Mouse (Mus musculus) heart, adult 2 months (tissue): Measurements from ENCODE around the gene A1bg. TPM values are rescaled to one million over a fixed set of nuclear protein-coding genes. Genes with fewer than 3 reads are reported as not detected.

Source experiments
- DNase-seq, 2 experiments: peaks; one replicate each; pipeline ENCODE4 v3.0.0; 2021
- H3K27ac ChIP-seq: fragments of 200-600 bp; 2 replicates; pipeline ENCODE4 v1.8.1; 2022
- H3K27me3 ChIP-seq: fragments of 200-500 bp; 2 replicates; pipeline ENCODE4 v1.6.1; 2012; ENCODE audit warnings: mild to moderate bottlenecking, low read length, inconsistent platforms, mixed read lengths; ENCODE audit not compliant: control insufficient read depth, insufficient read depth
- H3K36me3 ChIP-seq: fragments of 200-500 bp; 2 replicates; pipeline ENCODE4 v1.6.1; 2012; ENCODE audit warnings: low read length, inconsistent platforms; ENCODE audit not compliant: control insufficient read depth, insufficient read depth
- H3K4me1 ChIP-seq: fragments of 200-500 bp; 2 replicates; pipeline ENCODE4 v1.6.1; 2011; ENCODE audit warnings: low read length; ENCODE audit not compliant: control insufficient read depth, insufficient read depth
- H3K4me3 ChIP-seq: fragments of 200-600 bp; 2 replicates; pipeline ENCODE4 v1.8.1; 2022
- H3K79me2 ChIP-seq: fragments of 200-500 bp; replicated peaks from 2 replicates; pipeline ENCODE4 v1.6.1; 2012; ENCODE audit warnings: mild to moderate bottlenecking, inconsistent platforms, low read length, moderate library complexity, mixed read lengths; ENCODE audit not compliant: control insufficient read depth, insufficient read depth
- H3K9ac ChIP-seq: fragments of 200-500 bp; 2 replicates; pipeline ENCODE4 v1.6.1; 2012; ENCODE audit warnings: low read depth, mild to moderate bottlenecking, control low read depth, inconsistent platforms, low read length, mixed read lengths
- CTCF ChIP-seq: fragments of 200-600 bp; IDR thresholded peaks from 2 replicates; pipeline ENCODE4 v1.8.1; 2022; ENCODE audit warnings: antibody characterized with exemption, mild to moderate bottlenecking, moderate library complexity
- EP300 ChIP-seq: fragments of 200-500 bp; IDR thresholded peaks from 2 replicates; pipeline ENCODE4 v1.6.1; 2011; ENCODE audit warnings: low read depth, low read length, control low read depth; ENCODE audit not compliant: insufficient read depth
- POLR2A ChIP-seq: fragments of 200-500 bp; IDR thresholded peaks from 2 replicates; pipeline ENCODE4 v1.6.1; 2011; ENCODE audit warnings: mild to moderate bottlenecking, low read depth, low read length, control low read depth; ENCODE audit not compliant: insufficient read depth
- WGBS: fragments of 180-500 bp; shearing (Covaris S2); methylation state at CpG from one replicate; pipeline ENCODE4 v1.1.7; 2018; 5-methylcytosine and 5-hydroxymethylcytosine counted together
- intact Hi-C: fragments of 180-260 bp; cut with DNase I; formaldehyde crosslinking; loops from one replicate; pipeline ENCODE4 v1.15.1; 2025
- polyA plus RNA-seq: library from polyadenylated mRNA; depleted of rRNA; stranded (reverse); fragments of >200 nt; gene quantifications from 2 replicates; pipeline ENCODE4 v1.2.3, GENCODE M21; 2012; rRNA removed
- total RNA-seq, 2 experiments: library from RNA; stranded (reverse); gene quantifications; 2 replicates each; pipeline ENCODE4 v1.2.3; 2021

A1bg gene
- total and polyA plus RNA-seq, 3 experiments = not detected

- no peaks in the 10 kb centered on the region for H3K79me2 ChIP-seq
- TF ChIP-seq EP300 (no peak), CTCF (no peak), POLR2A (no peak)
- H3K9ac ChIP-seq = no peak overlapping the region
- peaks cover 7% of the 10 kb centered on the region for H3K4me1 ChIP-seq
- no peaks in the 10 kb centered on the region for H3K27me3 ChIP-seq
- intact Hi-C loops = no loop called here
- no peak overlapping the region for H3K4me3 ChIP-seq
- no peak overlapping the region for H3K27ac ChIP-seq
- WGBS = 57% methylated on average over 1 of the region's 1 CpGs
- H3K36me3 ChIP-seq = no peaks in the 10 kb centered on the region
- DNase-seq = no peak
Measured at GRCm38 (mm10) chr15:60855112-60855511, 67.7 kb downstream of the A1bg start.

- no peak overlapping the region for H3K27ac ChIP-seq
- TF ChIP-seq POLR2A (no peak), EP300 (no peak), CTCF (no peak)
- H3K4me1 ChIP-seq = peaks cover 7% of the 10 kb centered on the region
- no peaks in the 10 kb centered on the region for H3K27me3 ChIP-seq
- H3K4me3 ChIP-seq = no peak overlapping the region
- no peak for DNase-seq
- H3K79me2 ChIP-seq = no peaks in the 10 kb centered on the region
- 79% methylated on average over 4 of the region's 4 CpGs for WGBS
- H3K36me3 ChIP-seq = no peaks in the 10 kb centered on the region
- H3K9ac ChIP-seq = no peak overlapping the region
- intact Hi-C loops = no loop called here
Measured at GRCm38 (mm10) chr15:60854151-60854550, 68.7 kb downstream of the A1bg start.

DNA sequence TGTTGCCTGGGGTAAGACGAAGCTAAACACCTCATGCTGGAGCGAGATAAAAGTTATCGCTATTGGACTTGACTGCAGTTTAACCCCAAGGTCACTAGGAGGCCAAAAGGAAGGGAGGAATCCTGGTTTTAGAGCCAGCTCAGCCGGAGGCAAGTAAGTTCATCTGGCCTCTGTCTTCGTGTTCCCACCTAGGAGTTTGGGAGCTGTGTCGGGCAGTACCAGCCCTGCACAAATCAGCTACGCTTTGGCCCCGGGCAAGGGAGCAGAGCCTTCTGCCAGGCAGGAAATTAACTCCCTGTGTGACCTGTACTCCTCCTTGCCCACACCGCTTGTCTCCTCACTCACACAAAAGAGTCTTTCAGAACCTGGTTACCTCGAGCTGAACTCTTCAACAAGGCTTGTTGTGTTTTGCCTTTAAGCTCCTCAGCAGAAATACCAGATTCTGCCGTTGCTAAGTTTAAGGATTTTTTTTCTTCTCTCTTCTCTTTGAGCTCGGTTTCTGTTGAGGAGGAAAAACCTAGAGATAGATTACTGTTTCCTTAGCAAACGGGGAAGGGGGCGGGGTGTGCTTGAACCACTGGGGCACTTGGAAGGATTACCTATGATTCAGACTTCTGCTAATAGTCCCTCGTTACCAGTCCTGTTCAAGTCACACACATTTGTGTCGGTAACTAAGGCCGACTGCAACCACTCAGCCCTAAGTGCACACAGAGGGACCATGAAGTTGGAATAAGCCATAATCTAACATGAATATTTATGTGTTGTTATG, 69.4 kb downstream of the A1bg start, which contains the start of gene Fam84b:
TSS of gene Fam84b (minus strand) at position 548 of the 769 bp plus-strand sequence.
- 22% methylated on average over 17 of the region's 17 CpGs for WGBS
- Histone ChIP-seq H3K36me3 (no peaks in the 10 kb centered on the region), H3K4me3 (no peak within 1 kb of the TSS), H3K27ac (peak within 1 kb of the TSS; percentile 58), H3K27me3 (no peaks in the 10 kb centered on the region), H3K9ac (no peak within 1 kb of the TSS), H3K79me2 (no peaks in the 10 kb centered on the region), H3K4me1 (peaks cover 7% of the 10 kb centered on the region)
- intact Hi-C loops = no loop called here
- DNase-seq = peak; percentile 35 to 54
- TF ChIP-seq EP300 (no peak), CTCF (peak; percentile 50), POLR2A (no peak)

DNA sequence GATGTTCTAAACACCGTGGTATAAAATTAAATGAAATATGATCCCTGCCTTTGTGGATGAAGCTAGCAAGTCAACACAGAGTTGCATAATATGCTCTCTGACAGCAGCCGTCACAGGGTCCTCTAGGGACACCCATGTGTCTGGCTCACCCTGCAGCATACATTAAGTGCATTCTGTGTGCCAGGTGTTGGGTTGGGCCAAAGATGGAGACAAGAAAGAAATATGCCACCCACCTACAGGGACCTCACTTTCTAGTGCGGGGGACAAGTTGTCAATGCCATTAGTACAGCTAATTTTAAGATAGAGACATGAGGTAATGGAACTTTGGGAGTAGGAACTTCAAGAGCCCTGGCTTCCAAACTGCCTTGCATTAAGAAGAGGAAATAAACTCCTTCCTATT, 74.2 kb downstream of the A1bg start:
- Histone ChIP-seq H3K4me3 (no peak overlapping the region), H3K36me3 (no peaks in the 10 kb centered on the region), H3K79me2 (no peaks in the 10 kb centered on the region), H3K9ac (no peak overlapping the region), H3K27ac (no peak overlapping the region), H3K4me1 (peaks cover 6% of the 10 kb centered on the region), H3K27me3 (no peaks in the 10 kb centered on the region)
- WGBS = 48% methylated on average over 3 of the region's 3 CpGs
- intact Hi-C loops = no loop called here
- DNase-seq = no peak
- TF ChIP-seq EP300 (no peak), POLR2A (no peak), CTCF (no peak)

Other genes starting within 250 kb of the A1bg start
- gene Fam84b, start 69.2 kb downstream of the A1bg start, total RNA-seq = 1 to 10 TPM; 4.7 to 6.6 TPM
- gene Fam84b, start 69.2 kb downstream of the A1bg start, polyA plus RNA-seq = 3.9 and 6.9 TPM in 2 replicates